Mouse (Mus musculus): ENCODE data around the gene Olfr452. TPM values are rescaled to one million over a fixed set of nuclear protein-coding genes. Genes with fewer than 3 reads are reported as not detected.

The Olfr452 gene
- total RNA-seq (2021) = not detected
- long read RNA-seq = 0 reads

- DNase-seq (ENCODE audit: low spot score in 2 of 2) = no peak
Measured at GRCm38 (mm10) chr6:42784793-42785192, at the start of gene Olfr452. Gene Olfr452, plus strand, starts transcription at chr6:42785093.

GRCm38 (mm10) chr6:42739071-42739470 lies 45.8 kb upstream of the Olfr452 start, which contains the start of gene Olfr453:
Gene Olfr453, plus strand, starts transcription at chr6:42739371.
- no peak for DNase-seq (ENCODE audit: low spot score in 2 of 2)

GRCm38 (mm10) chr6:42742303-42742702 lies 42.6 kb upstream of the Olfr452 start:
- no peak for DNase-seq (ENCODE audit: low spot score in 2 of 2)

GRCm38 (mm10) chr6:42747846-42748245 lies 37.0 kb upstream of the Olfr452 start:
- no peak for DNase-seq (ENCODE audit: low spot score in 2 of 2)

- no peak for DNase-seq (ENCODE audit: low spot score in 2 of 2)
Measured at GRCm38 (mm10) chr6:42756104-42756503, 28.8 kb upstream of the Olfr452 start, which contains the start of gene Olfr38. Gene Olfr38, plus strand, starts transcription at chr6:42756404.

GRCm38 (mm10) chr6:42777066-42777465 lies 7.8 kb upstream of the Olfr452 start:
- no peak for DNase-seq (ENCODE audit: low spot score in 2 of 2)

- no peak for DNase-seq (ENCODE audit: low spot score in 2 of 2)
Measured at GRCm38 (mm10) chr6:42790247-42790948, 5.5 kb downstream of the Olfr452 start.

- DNase-seq (ENCODE audit: low spot score in 2 of 2) = no peak
Measured at GRCm38 (mm10) chr6:42790949-42791556, 6.2 kb downstream of the Olfr452 start.

- DNase-seq (ENCODE audit: low spot score in 2 of 2) = no peak
Measured at GRCm38 (mm10) chr6:42794982-42795381, 10.1 kb downstream of the Olfr452 start.

- no peak for DNase-seq (ENCODE audit: low spot score in 2 of 2)
Measured at GRCm38 (mm10) chr6:42811639-42812038, 26.7 kb downstream of the Olfr452 start, which contains the start of gene Olfr450. Gene Olfr450, plus strand, starts transcription at chr6:42811939.

GRCm38 (mm10) chr6:42834084-42834483 lies 49.2 kb downstream of the Olfr452 start, which contains the start of gene Olfr449:
Gene Olfr449, plus strand, starts transcription at chr6:42834384.
- no peak for DNase-seq (ENCODE audit: low spot score in 2 of 2)

Other genes starting within 250 kb of the Olfr452 start
- gene Olfr455, start 237.5 kb upstream of the Olfr452 start, total RNA-seq (2021) = not detected
- not detected for gene Tcaf3, start 187.4 kb upstream of the Olfr452 start, total RNA-seq (2021)
- 1 to 10 TPM; 1.3 to 2.1 TPM for gene Tcaf2, start 139.8 kb upstream of the Olfr452 start, total RNA-seq (2021)
- 100 to 1,000 TPM; 246 to 253 TPM for gene Tcaf1, start 75.0 kb upstream of the Olfr452 start, total RNA-seq (2021)
- not detected for gene Olfr453, start 45.7 kb upstream of the Olfr452 start, total RNA-seq (2021)
- not detected for gene Olfr38, start 28.7 kb upstream of the Olfr452 start, total RNA-seq (2021)
- gene Olfr450, start 26.8 kb downstream of the Olfr452 start, total RNA-seq (2021) = not detected
- not detected for gene Olfr449, start 49.3 kb downstream of the Olfr452 start, total RNA-seq (2021)
- not detected for gene Olfr448, start 105.3 kb downstream of the Olfr452 start, total RNA-seq (2021)
- not detected for gene Olfr447, start 123.8 kb downstream of the Olfr452 start, total RNA-seq (2021)
- gene Olfr446, start 136.3 kb downstream of the Olfr452 start, total RNA-seq (2021) = not detected
- not detected for gene Olfr444, start 164.0 kb downstream of the Olfr452 start, total RNA-seq (2021)

Measured in layer of hippocampus, postnatal 10 days (tissue).